Mouse (Mus musculus) limb, embryonic 13.5 days (tissue): ENCODE measurements around the gene Tbc1d22a. TPM values are rescaled to one million over a fixed set of nuclear protein-coding genes. Genes with fewer than 3 reads are reported as not detected.
"Not testable (repeated sequence)": the region's sequence is repeated elsewhere in the genome, so short reads cannot be mapped to it uniquely, and the experiment has no call there.

ENCODE experiments used
- ATAC-seq: fragments of 200-750 bp; cut with Nextera tagmentation; 2 replicates; pipeline ENCODE4 v1.8.0; 2017; ENCODE audit warnings: low read depth, moderate number of reproducible peaks, moderate TSS enrichment; ENCODE audit not compliant: low FRiP score
- H3K27ac ChIP-seq: fragments of 300-500 bp; sonication (generic); 2 replicates; pipeline ENCODE4 v1.5.1; 2015; ENCODE audit warnings: inconsistent platforms, mild to moderate bottlenecking, moderate library complexity
- H3K27me3 ChIP-seq: fragments of 300-500 bp; sonication (generic); 2 replicates; pipeline ENCODE4 v1.6.1; 2015; ENCODE audit warnings: mild to moderate bottlenecking, inconsistent platforms
- H3K36me3 ChIP-seq: fragments of 300-500 bp; sonication (generic); 2 replicates; pipeline ENCODE4 v1.6.1; 2015; ENCODE audit warnings: inconsistent platforms, mild to moderate bottlenecking, moderate library complexity
- H3K4me1 ChIP-seq: fragments of 300-500 bp; sonication (generic); 2 replicates; pipeline ENCODE4 v1.6.1; 2015; ENCODE audit warnings: inconsistent platforms
- H3K4me2 ChIP-seq: fragments of 300-500 bp; sonication (generic); replicated peaks from 2 replicates; pipeline ENCODE4 v1.6.1; 2015; ENCODE audit warnings: inconsistent platforms, mild to moderate bottlenecking, moderate library complexity
- H3K4me3 ChIP-seq: fragments of 300-500 bp; sonication (generic); 2 replicates; pipeline ENCODE4 v1.5.1; 2015; ENCODE audit warnings: moderate library complexity, mild to moderate bottlenecking, inconsistent platforms
- H3K9ac ChIP-seq: fragments of 300-500 bp; sonication (generic); 2 replicates; pipeline ENCODE4 v1.6.1; 2015; ENCODE audit warnings: mild to moderate bottlenecking, inconsistent platforms
- H3K9me3 ChIP-seq: fragments of 300-500 bp; sonication (generic); 2 replicates; pipeline ENCODE4 v1.6.1; 2016; ENCODE audit warnings: inconsistent platforms
- WGBS: fragments of 180-500 bp; shearing (Covaris S2); methylation state at CpG from one replicate; pipeline ENCODE4 v1.1.7; 2015; 5-methylcytosine and 5-hydroxymethylcytosine counted together
- polyA plus RNA-seq: library from polyadenylated mRNA; unstranded; fragments of >200 nt; fragmentation: Nextera tagmentation; extraction: Ambion mirVana; gene quantifications from 2 replicates; pipeline ENCODE4 v1.2.1, GENCODE M21; 2015

Gene Tbc1d22a
- polyA plus RNA-seq, 1 experiment from 2014 or later = 12.5 TPM

- ATAC-seq = no peak
- Histone ChIP-seq H3K9ac (no peak overlapping the region), H3K27ac (no peak overlapping the region), H3K9me3 (no peaks in the 10 kb centered on the region), H3K4me1 (peaks cover 37% of the 10 kb centered on the region), H3K4me2 (no peak overlapping the region), H3K27me3 (no peaks in the 10 kb centered on the region), H3K36me3 (no peaks in the 10 kb centered on the region), H3K4me3 (no peak overlapping the region)
- 97% methylated on average over 8 of the region's 8 CpGs for WGBS
These were observed 30.8 kb upstream of the Tbc1d22a start for GRCm38 (mm10) chr15:86183484-86183883.

- WGBS = 66% methylated on average over 5 of the region's 5 CpGs
- Histone ChIP-seq H3K4me2 (peak overlapping the region; percentile 90), H3K4me1 (peaks cover 43% of the 10 kb centered on the region), H3K27me3 (no peaks in the 10 kb centered on the region), H3K9me3 (no peaks in the 10 kb centered on the region), H3K9ac (peak overlapping the region; percentile 95), H3K36me3 (no peaks in the 10 kb centered on the region), H3K27ac (no peak overlapping the region), H3K4me3 (peak overlapping the region; percentile 88)
- ATAC-seq = no peak
These were observed 30.2 kb upstream of the Tbc1d22a start for GRCm38 (mm10) chr15:86184071-86184470.

- peak overlapping the region; percentile 88 for H3K4me3 ChIP-seq
- H3K27ac ChIP-seq = peak overlapping the region; percentile 76; the same call in 1 of the 2 replicates
- no peaks in the 10 kb centered on the region for H3K27me3 ChIP-seq
- H3K36me3 ChIP-seq = no peaks in the 10 kb centered on the region
- H3K9me3 ChIP-seq = no peaks in the 10 kb centered on the region
- WGBS = under 1% methylated on average over 70 of the region's 70 CpGs
- H3K4me1 ChIP-seq = peaks cover 44% of the 10 kb centered on the region
- peak; percentile 50; the same call in 1 of the 2 replicates for ATAC-seq
- H3K4me2 ChIP-seq = peak overlapping the region; percentile 90
- H3K9ac ChIP-seq = peak overlapping the region; percentile 95
These were observed 29.2 kb upstream of the Tbc1d22a start for GRCm38 (mm10) chr15:86184851-86185688.

DNA sequence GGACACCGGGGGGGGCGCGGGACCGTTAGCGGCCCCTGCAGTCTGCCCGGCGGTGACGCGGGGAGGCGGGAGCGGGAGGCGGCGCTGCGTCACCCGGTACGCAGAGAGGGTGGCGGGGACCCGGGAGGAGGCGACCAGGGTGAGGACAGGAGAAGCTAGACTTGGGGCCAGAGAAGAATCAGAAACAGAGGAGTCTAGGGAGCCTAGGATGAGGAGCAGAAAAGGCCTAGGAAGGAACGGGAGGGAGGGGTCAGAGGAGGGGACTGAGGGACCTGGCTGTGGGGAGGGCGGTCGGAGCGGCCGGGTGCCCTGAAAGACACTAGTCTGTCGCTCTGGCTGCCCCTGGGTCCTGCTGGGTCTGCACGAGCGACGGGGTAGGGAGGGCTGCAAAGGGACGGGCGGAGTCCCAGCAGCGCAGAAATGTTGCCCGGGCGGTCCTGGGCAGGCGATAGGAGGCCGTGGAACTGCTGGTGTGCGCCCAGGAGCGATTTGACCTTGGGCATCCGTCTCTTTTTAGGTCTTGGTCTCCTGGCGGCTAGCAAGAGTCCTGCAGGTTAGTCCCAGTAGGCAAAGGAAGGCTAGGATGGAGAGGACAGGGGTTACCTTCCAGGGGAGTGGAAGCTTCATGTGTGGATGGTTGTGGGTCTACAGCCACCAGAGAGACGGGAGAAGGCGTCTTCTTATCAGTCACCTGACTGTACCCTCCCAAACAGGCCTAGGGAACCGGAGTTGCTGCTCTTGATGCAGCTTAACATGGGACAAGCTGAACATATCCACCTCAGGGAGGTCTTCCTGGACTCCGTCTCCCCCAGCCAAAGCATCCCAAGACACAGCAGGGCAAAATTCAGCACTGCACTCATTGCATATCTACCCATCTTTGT is 28.3 kb upstream of the Tbc1d22a start, which contains the start of gene Cerk:
Gene Cerk, minus strand, starts transcription at position 453 of the 881 bp plus-strand sequence.
- H3K9me3 ChIP-seq = no peaks in the 10 kb centered on the region
- WGBS = 2% methylated on average over 42 of the region's 43 CpGs
- peak; percentile 69; the same call in 1 of the 2 replicates for ATAC-seq
- H3K27ac ChIP-seq = peak within 1 kb of the TSS; percentile 76; the same call in 1 of the 2 replicates
- H3K27me3 ChIP-seq = no peaks in the 10 kb centered on the region
- no peaks in the 10 kb centered on the region for H3K36me3 ChIP-seq
- peaks cover 44% of the 10 kb centered on the region for H3K4me1 ChIP-seq
- H3K4me2 ChIP-seq = peak within 1 kb of the TSS; percentile 90
- peak within 1 kb of the TSS; percentile 95 for H3K9ac ChIP-seq
- peak within 1 kb of the TSS; percentile 88 for H3K4me3 ChIP-seq

DNA sequence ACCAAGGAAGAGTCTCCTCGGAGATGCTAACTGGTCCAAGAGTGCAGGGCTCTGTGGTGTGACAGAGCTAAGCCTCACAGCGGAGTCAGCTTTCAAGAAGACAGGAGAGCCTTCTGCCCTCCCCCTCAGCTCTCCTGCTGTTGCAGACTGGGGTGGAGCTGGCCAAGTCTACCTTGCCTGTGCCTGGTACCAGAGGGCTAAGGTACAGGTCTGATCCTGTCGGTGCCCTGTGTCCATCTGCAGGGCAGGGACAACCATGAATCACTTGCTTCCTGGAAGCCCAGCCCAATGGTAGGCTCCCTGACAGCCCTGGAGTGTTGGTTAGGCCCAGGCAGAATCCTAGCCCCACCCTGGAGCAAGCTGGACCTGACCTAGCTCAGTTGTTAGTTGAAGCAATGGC is 27.6 kb upstream of the Tbc1d22a start:
- 55% methylated on average over 3 of the region's 3 CpGs for WGBS
- Histone ChIP-seq H3K4me3 (no peak overlapping the region), H3K4me2 (peak overlapping the region; percentile 90)

GRCm38 (mm10) chr15:86188186-86188585 is 26.1 kb upstream of the Tbc1d22a start:
- Histone ChIP-seq H3K4me2 (no peak overlapping the region), H3K4me3 (no peak overlapping the region), H3K27ac (no peak overlapping the region), H3K4me1 (peaks cover 30% of the 10 kb centered on the region), H3K9me3 (no peaks in the 10 kb centered on the region), H3K36me3 (no peaks in the 10 kb centered on the region), H3K27me3 (no peaks in the 10 kb centered on the region), H3K9ac (no peak overlapping the region)
- ATAC-seq = no peak
- WGBS = 63% methylated on average over 5 of the region's 5 CpGs

More for the DNA sequence above, 27.6 kb upstream of the Tbc1d22a start:
- peaks cover 44% of the 10 kb centered on the region for H3K4me1 ChIP-seq
- H3K27me3 ChIP-seq = no peaks in the 10 kb centered on the region
- no peak overlapping the region for H3K27ac ChIP-seq
- no peaks in the 10 kb centered on the region for H3K9me3 ChIP-seq
- no peak for ATAC-seq
- no peaks in the 10 kb centered on the region for H3K36me3 ChIP-seq
- H3K9ac ChIP-seq = no peak overlapping the region

DNA sequence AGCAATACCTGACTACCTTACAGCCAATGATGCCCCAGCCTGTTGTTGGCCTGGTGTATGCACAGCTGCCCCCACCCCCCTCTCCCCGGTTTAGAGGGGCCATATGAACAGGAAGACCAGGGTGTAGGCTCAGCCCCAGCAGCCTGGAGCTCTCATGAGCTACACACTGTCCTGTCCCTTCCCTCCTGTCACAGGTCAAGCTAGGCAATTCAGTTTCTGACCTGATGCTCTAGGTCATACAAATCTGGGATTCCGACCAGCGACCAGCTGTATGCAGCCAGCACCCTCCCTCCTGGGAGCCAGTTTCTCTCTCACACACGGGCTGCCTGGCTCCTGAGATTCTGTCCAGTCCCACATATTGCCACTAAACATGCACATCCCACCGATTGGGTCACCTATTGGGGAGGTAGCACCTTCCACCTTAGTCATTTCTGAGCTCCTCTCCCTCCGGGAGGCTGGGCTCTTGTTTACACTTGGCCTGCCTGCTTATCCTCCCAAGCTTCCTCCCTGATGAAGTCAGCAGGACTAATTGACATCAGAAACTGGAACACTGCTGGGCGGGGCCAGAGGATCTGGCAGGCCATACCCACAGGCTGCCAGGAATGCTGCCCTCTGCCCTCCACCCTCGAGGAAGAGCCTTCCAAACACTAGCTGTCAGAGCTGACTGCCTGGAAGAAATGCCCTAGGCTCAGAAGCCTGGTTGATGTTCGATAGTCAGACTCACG is 25.4 kb upstream of the Tbc1d22a start:
- Histone ChIP-seq H3K9ac (0 out of 2 replicates have a peak overlapping the region, but pooled peaks have one; percentile 5), H3K4me2 (no peak overlapping the region), H3K4me1 (peaks cover 30% of the 10 kb centered on the region), H3K36me3 (no peaks in the 10 kb centered on the region), H3K27ac (no peak overlapping the region), H3K27me3 (no peaks in the 10 kb centered on the region), H3K9me3 (no peaks in the 10 kb centered on the region), H3K4me3 (no peak overlapping the region)
- ATAC-seq = no peak
- WGBS = 51% methylated on average over 10 of the region's 10 CpGs

GRCm38 (mm10) chr15:86190387-86190786 is 23.9 kb upstream of the Tbc1d22a start:
- WGBS = 85% methylated on average over 3 of the region's 3 CpGs
- no peaks in the 10 kb centered on the region for H3K9me3 ChIP-seq
- H3K27me3 ChIP-seq = no peaks in the 10 kb centered on the region
- H3K36me3 ChIP-seq = no peaks in the 10 kb centered on the region
- H3K27ac ChIP-seq = no peak overlapping the region
- no peak overlapping the region for H3K4me3 ChIP-seq
- H3K4me1 ChIP-seq = peaks cover 18% of the 10 kb centered on the region
- H3K4me2 ChIP-seq = no peak overlapping the region
- H3K9ac ChIP-seq = no peak overlapping the region
- no peak for ATAC-seq

DNA sequence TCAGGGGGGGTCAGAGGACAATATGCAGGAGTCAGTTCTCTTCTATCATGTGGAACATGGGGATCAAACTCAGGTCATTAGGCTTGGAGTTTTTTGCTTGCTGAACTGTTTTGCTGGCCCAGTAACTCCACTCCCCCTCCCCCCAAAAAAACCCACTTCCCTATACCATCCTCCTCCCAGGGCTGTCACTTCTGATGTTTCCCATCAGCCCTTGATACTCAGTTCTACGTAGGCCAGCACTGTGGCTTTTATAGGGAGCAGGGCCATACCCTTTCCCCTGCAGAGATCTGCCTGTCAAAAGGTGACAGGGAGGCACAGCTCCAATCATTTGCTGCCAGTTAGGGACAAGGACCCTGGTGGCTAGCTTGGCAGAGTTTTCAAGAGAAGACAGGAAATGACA is 22.8 kb upstream of the Tbc1d22a start:
- Histone ChIP-seq H3K36me3 (no peaks in the 10 kb centered on the region), H3K9ac (no peak overlapping the region), H3K9me3 (no peaks in the 10 kb centered on the region), H3K4me3 (no peak overlapping the region), H3K27ac (no peak overlapping the region), H3K4me2 (no peak overlapping the region), H3K27me3 (no peaks in the 10 kb centered on the region), H3K4me1 (peaks cover 12% of the 10 kb centered on the region)
- ATAC-seq = no peak
- 40% methylated on average over 1 of the region's 1 CpGs for WGBS

GRCm38 (mm10) chr15:86191933-86192332 is 22.3 kb upstream of the Tbc1d22a start:
- ATAC-seq = no peak
- H3K4me2 ChIP-seq = no peak overlapping the region
- 70% methylated on average over 3 of the region's 3 CpGs for WGBS

DNA sequence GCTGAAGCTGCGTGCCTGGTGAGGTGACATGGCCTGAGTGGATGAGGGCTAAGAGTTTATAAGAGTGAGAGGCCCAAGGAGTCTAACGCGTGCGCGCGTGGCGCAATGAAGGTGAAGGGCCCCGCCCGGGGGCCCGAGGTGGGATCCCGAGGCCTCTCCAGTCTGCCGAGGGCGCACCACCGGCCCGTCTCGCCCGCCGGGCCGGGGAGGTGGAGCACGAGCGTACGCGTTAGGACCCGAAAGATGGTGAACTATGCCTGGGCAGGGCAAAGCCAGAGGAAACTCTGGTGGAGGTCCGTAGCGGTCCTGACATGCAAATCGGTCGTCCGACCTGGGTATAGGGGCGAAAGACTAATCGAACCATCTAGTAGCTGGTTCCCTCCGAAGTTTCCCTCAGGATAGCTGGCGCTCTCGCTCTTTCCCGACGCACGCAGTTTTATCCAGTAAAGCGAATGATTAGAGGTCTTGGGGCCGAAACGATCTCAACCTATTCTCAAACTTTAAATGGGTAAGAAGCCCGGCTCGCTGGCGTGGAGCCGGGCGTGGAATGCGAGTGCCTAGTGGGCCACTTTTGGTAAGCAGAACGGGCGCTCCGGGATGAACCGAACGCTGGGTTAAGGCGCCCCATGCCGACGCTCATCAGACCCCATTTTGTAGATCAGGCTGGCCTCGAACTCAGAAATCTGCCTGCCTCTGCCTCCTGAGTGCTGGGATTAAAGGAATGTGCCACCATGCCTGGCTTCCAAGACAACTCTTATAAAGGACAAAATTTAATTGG is 19.4 kb upstream of the Tbc1d22a start:
- not testable (repeated sequence) for H3K4me2 ChIP-seq, H3K27ac ChIP-seq, H3K4me3 ChIP-seq, H3K36me3 ChIP-seq, H3K4me1 ChIP-seq, H3K27me3 ChIP-seq, H3K9me3 ChIP-seq, H3K9ac ChIP-seq
- ATAC-seq = peak; percentile 81
- WGBS = 72% methylated on average over 55 of the region's 55 CpGs

More at GRCm38 (mm10) chr15:86191933-86192332, 22.3 kb upstream of the Tbc1d22a start:
- Histone ChIP-seq H3K36me3 (no peaks in the 10 kb centered on the region), H3K4me1 (peaks cover 9% of the 10 kb centered on the region; the same call in 1 of the 2 replicates), H3K9ac (no peak overlapping the region), H3K27me3 (no peaks in the 10 kb centered on the region), H3K27ac (no peak overlapping the region), H3K4me3 (no peak overlapping the region), H3K9me3 (no peaks in the 10 kb centered on the region)
